Mouse (Mus musculus) ovary, postnatal 10 days (tissue): ENCODE measurements at regions not wholly inside any gene's neighbourhood (a gene's known extent, or its start where the extent isn't known, plus 50 kb on each side); places are given as distances from the start of the nearest gene placed in this dataset.
"Not testable (repeated sequence)": the region's sequence is repeated elsewhere in the genome, so short reads cannot be mapped to it uniquely, and the experiment has no call there.

Source experiments
- DNase-seq: peaks from one replicate; pipeline ENCODE4 v3.0.0; 2022; ENCODE audit warnings: low spot score

- DNase-seq: no peak
These were observed 59.8 kb upstream of the Tnfrsf21 start for GRCm38 (mm10) chr17:42956588-42956987.

GRCm38 (mm10) chr17:42954722-42955121, 61.6 kb upstream of the Tnfrsf21 start:
- DNase-seq: no peak

DNA sequence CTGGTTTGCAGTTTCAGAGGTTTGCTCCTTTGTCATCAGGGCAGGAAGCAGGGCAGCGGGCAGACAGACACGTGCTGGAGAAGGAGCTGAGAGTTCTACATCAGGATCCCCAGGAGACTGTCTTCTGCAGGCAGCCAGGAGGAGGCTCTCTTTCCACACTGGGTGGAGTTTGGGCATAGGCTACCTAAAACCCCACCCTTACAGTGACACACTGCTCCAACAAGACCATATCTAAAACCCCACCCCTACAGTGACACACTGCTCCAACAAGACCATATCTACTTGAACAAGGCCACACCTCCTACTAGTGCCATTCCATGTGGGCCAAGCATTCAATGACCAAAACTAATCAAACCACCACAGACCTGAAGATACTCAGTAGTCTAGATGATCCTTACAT, 68.0 kb upstream of the Cd2ap start:
- DNase-seq: no peak

GRCm38 (mm10) chr17:42943272-42943696, 66.8 kb upstream of the Cd2ap start:
- peak; percentile 16 for DNase-seq

DNA sequence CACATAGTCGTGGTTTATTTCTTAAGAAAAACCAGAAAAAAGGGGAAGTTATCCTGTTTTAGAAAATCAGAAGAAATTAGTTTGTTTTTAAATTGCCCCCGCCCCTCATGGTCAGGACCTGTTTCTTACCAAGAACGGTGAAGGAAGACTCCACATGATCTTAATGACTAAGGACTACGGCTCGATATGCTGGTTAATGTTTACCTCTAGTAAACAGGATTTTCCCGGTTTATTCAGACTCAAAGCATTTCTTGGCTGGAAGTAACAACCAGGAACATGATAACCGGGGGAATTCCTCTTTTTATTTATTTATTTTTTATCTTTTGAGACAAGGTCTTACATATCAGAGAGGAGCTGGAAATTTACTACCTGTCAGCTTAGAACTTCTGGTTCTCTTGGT, 63.0 kb upstream of the Cd2ap start:
- no peak for DNase-seq

- no peak for DNase-seq
These were observed 62.1 kb upstream of the Cd2ap start for GRCm38 (mm10) chr17:42938579-42938978.

DNA sequence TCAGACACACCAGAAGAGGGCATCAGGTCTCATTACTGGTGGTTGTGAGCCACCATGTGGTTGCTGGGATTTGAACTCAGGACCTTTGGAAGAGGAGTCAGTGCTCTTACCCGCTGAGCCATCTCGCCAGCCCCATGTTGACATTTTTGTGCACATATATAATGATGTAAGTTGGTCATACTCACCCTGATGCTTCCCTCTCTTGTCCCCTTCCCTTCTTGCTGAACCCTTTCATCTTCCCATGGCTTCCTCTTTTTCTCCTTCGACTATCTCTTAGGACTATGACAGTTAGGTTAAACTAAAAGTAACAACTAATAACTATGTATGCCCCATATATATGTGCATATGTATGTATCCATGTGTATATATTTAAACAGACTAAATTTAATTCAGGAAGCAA, 61.0 kb upstream of the Cd2ap start:
- DNase-seq: not testable (repeated sequence)

GRCm38 (mm10) chr17:42934068-42934467, 57.6 kb upstream of the Cd2ap start:
- no peak for DNase-seq

DNA sequence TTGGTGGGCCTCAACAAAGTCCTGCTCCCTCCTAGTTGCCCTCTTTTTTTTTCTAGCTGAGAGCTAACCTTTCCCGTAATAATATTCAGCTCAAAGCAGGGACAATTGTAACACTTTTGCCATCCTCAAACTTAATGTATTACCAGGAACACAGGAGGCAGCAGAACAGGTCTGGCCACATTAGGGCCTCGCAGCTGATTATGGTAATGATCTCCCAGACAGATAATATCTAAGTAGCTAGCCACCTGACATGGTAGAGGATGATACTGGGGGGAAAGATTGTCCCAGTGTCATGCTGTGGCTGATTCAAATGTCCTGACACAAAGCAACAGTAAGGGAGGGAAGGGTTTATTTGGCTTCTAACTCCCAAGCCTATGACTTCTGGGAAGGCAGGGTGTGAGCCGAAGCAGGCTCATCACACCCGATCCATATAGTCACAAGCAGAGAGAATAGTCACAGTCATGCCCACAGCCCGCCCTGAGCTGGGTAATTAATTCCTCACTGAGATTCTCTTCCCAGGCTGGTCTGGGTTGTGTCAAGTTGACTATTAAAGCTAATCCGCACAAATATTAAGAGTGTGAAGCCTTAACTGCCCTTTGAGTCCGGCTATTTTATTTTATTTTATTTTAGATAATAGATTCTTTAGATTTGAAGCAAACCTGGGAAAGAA, 57.0 kb upstream of the Cd2ap start:
- DNase-seq: no peak

GRCm38 (mm10) chr17:42927320-42927719, 50.9 kb upstream of the Cd2ap start:
- no peak for DNase-seq
